Mouse (Mus musculus): Measurements from ENCODE around the gene Tgfbr3. TPM values are rescaled to one million over a fixed set of nuclear protein-coding genes. Genes with fewer than 3 reads are reported as not detected.
"Not testable (repeated sequence)": the region's sequence is repeated elsewhere in the genome, so short reads cannot be mapped to it uniquely, and the experiment has no call there.

The Tgfbr3 gene
- polyA plus RNA-seq, 1 experiment: 0.71 TPM

GRCm38 (mm10) chr5:107229037-107229436 lies 60.4 kb downstream of the Tgfbr3 start:
- Histone ChIP-seq H3K36me3 (ENCODE audit: control insufficient read depth, insufficient read depth) (no peaks in the 10 kb centered on the region), H3K4me3 (no peak overlapping the region), H3K27me3 (ENCODE audit: control insufficient read depth, insufficient read depth, insufficient read length) (peaks cover 6% of the 10 kb centered on the region), H3K4me2 (ENCODE audit: low read depth) (no peak overlapping the region), H3ac (ENCODE audit: control insufficient read depth, insufficient read length) (no peak overlapping the region), H3K79me2 (ENCODE audit: control insufficient read depth, insufficient read depth) (no peaks in the 10 kb centered on the region)
- TF ChIP-seq SRF (IDR thresholded peaks at IDR 0.05; ENCODE audit: control insufficient read depth, insufficient read length, low read depth): no peak
- TF ChIP-seq CEBPB (IDR thresholded peaks at IDR 0.05; ENCODE audit: insufficient read depth, poor library complexity, severe bottlenecking): no peak
- TF ChIP-seq TCF3 (IDR thresholded peaks at IDR 0.05; ENCODE audit: insufficient read length, low read depth): no peak
- TF ChIP-seq USF1 (IDR thresholded peaks at IDR 0.05; ENCODE audit: low read depth): no peak
- no peak for TF ChIP-seq TCF12 (IDR thresholded peaks at IDR 0.05; ENCODE audit: insufficient read depth, poor library complexity, severe bottlenecking)
- TF ChIP-seq POLR2AphosphoS2 (IDR thresholded peaks at IDR 0.05; ENCODE audit: insufficient read length, low read depth): no peak
- TF ChIP-seq E2F4 (IDR thresholded peaks at IDR 0.05; ENCODE audit: insufficient read depth): no peak
- TF ChIP-seq POLR2A (IDR thresholded peaks at IDR 0.05; ENCODE audit: insufficient read length, low read depth): no peak
- no peak for TF ChIP-seq REST (IDR thresholded peaks at IDR 0.05; ENCODE audit: insufficient read depth, insufficient read length)

GRCm38 (mm10) chr5:107227580-107227979 lies 61.8 kb downstream of the Tgfbr3 start:
- H3K4me3 ChIP-seq: no peak overlapping the region
- H3K27me3 ChIP-seq (ENCODE audit: control insufficient read depth, insufficient read depth, insufficient read length): no peaks in the 10 kb centered on the region
- H3ac ChIP-seq (ENCODE audit: control insufficient read depth, insufficient read length): no peak overlapping the region
- no peak overlapping the region for H3K4me2 ChIP-seq (ENCODE audit: low read depth)
- H3K79me2 ChIP-seq (ENCODE audit: control insufficient read depth, insufficient read depth): no peaks in the 10 kb centered on the region
- TF ChIP-seq POLR2AphosphoS2 (IDR thresholded peaks at IDR 0.05; ENCODE audit: insufficient read length, low read depth) (no peak), SRF (IDR thresholded peaks at IDR 0.05; ENCODE audit: control insufficient read depth, insufficient read length, low read depth) (no peak), TCF3 (IDR thresholded peaks at IDR 0.05; ENCODE audit: insufficient read length, low read depth) (no peak), MYOG (IDR thresholded peaks at IDR 0.05; ENCODE audit: control insufficient read depth in 1 of 3, insufficient read depth in 1 of 3, insufficient read length in 2 of 3, low read depth in 2 of 3) (no peak), USF1 (IDR thresholded peaks at IDR 0.05; ENCODE audit: low read depth) (no peak), CEBPB (IDR thresholded peaks at IDR 0.05; ENCODE audit: insufficient read depth, poor library complexity, severe bottlenecking) (no peak), MYOD1 (IDR thresholded peaks at IDR 0.05; ENCODE audit: control insufficient read depth in 1 of 3, insufficient read length in 2 of 3, low read depth in 2 of 3) (no peak), E2F4 (IDR thresholded peaks at IDR 0.05; ENCODE audit: insufficient read depth) (no peak), POLR2A (IDR thresholded peaks at IDR 0.05; ENCODE audit: insufficient read length, low read depth) (no peak), MAX (IDR thresholded peaks at IDR 0.05; ENCODE audit: low read depth) (no peak), REST (IDR thresholded peaks at IDR 0.05; ENCODE audit: insufficient read depth, insufficient read length) (no peak), TCF12 (IDR thresholded peaks at IDR 0.05; ENCODE audit: insufficient read depth, poor library complexity, severe bottlenecking) (no peak)
- H3K36me3 ChIP-seq (ENCODE audit: control insufficient read depth, insufficient read depth): no peaks in the 10 kb centered on the region

- H3K4me3 ChIP-seq: no peak overlapping the region
- no peaks in the 10 kb centered on the region for H3K79me2 ChIP-seq (ENCODE audit: control insufficient read depth, insufficient read depth)
- TF ChIP-seq E2F4 (IDR thresholded peaks at IDR 0.05; ENCODE audit: insufficient read depth) (no peak), MAX (IDR thresholded peaks at IDR 0.05; ENCODE audit: low read depth) (no peak), MYOG (IDR thresholded peaks at IDR 0.05; ENCODE audit: control insufficient read depth in 1 of 3, insufficient read depth in 1 of 3, insufficient read length in 2 of 3, low read depth in 2 of 3) (no peak), TCF3 (IDR thresholded peaks at IDR 0.05; ENCODE audit: insufficient read length, low read depth) (no peak), TCF12 (IDR thresholded peaks at IDR 0.05; ENCODE audit: insufficient read depth, poor library complexity, severe bottlenecking) (no peak), POLR2AphosphoS2 (IDR thresholded peaks at IDR 0.05; ENCODE audit: insufficient read length, low read depth) (no peak), CEBPB (IDR thresholded peaks at IDR 0.05; ENCODE audit: insufficient read depth, poor library complexity, severe bottlenecking) (no peak), MYOD1 (IDR thresholded peaks at IDR 0.05; ENCODE audit: control insufficient read depth in 1 of 3, insufficient read length in 2 of 3, low read depth in 2 of 3) (no peak), USF1 (IDR thresholded peaks at IDR 0.05; ENCODE audit: low read depth) (no peak)
- no peaks in the 10 kb centered on the region for H3K27me3 ChIP-seq (ENCODE audit: control insufficient read depth, insufficient read depth, insufficient read length)
- no peak overlapping the region for H3K4me2 ChIP-seq (ENCODE audit: low read depth)
- H3K36me3 ChIP-seq (ENCODE audit: control insufficient read depth, insufficient read depth): no peaks in the 10 kb centered on the region
- H3ac ChIP-seq (ENCODE audit: control insufficient read depth, insufficient read length): no peak overlapping the region
Observed at GRCm38 (mm10) chr5:107224820-107225417, 64.5 kb downstream of the Tgfbr3 start.

- Histone ChIP-seq H3K27me3 (ENCODE audit: control insufficient read depth, insufficient read depth, insufficient read length) (no peaks in the 10 kb centered on the region), H3K79me2 (ENCODE audit: control insufficient read depth, insufficient read depth) (no peaks in the 10 kb centered on the region), H3K4me3 (no peak overlapping the region), H3K4me2 (ENCODE audit: low read depth) (no peak overlapping the region), H3K36me3 (ENCODE audit: control insufficient read depth, insufficient read depth) (no peaks in the 10 kb centered on the region), H3ac (ENCODE audit: control insufficient read depth, insufficient read length) (no peak overlapping the region)
- no peak for TF ChIP-seq TCF12 (IDR thresholded peaks at IDR 0.05; ENCODE audit: insufficient read depth, poor library complexity, severe bottlenecking)
- no peak for TF ChIP-seq E2F4 (IDR thresholded peaks at IDR 0.05; ENCODE audit: insufficient read depth)
- TF ChIP-seq REST (IDR thresholded peaks at IDR 0.05; ENCODE audit: insufficient read depth, insufficient read length): no peak
- TF ChIP-seq POLR2AphosphoS2 (IDR thresholded peaks at IDR 0.05; ENCODE audit: insufficient read length, low read depth): no peak
- TF ChIP-seq MAX (IDR thresholded peaks at IDR 0.05; ENCODE audit: low read depth): no peak
- TF ChIP-seq MYOD1 (IDR thresholded peaks at IDR 0.05; ENCODE audit: control insufficient read depth in 1 of 3, insufficient read length in 2 of 3, low read depth in 2 of 3): no peak
- TF ChIP-seq POLR2A (IDR thresholded peaks at IDR 0.05; ENCODE audit: insufficient read length, low read depth): no peak
- no peak for TF ChIP-seq TCF3 (IDR thresholded peaks at IDR 0.05; ENCODE audit: insufficient read length, low read depth)
- TF ChIP-seq MYOG (IDR thresholded peaks at IDR 0.05; ENCODE audit: control insufficient read depth in 1 of 3, insufficient read depth in 1 of 3, insufficient read length in 2 of 3, low read depth in 2 of 3): no peak
- TF ChIP-seq CEBPB (IDR thresholded peaks at IDR 0.05; ENCODE audit: insufficient read depth, poor library complexity, severe bottlenecking): no peak
- no peak for TF ChIP-seq SRF (IDR thresholded peaks at IDR 0.05; ENCODE audit: control insufficient read depth, insufficient read length, low read depth)
- TF ChIP-seq USF1 (IDR thresholded peaks at IDR 0.05; ENCODE audit: low read depth): no peak
Observed at GRCm38 (mm10) chr5:107224151-107224550, 65.3 kb downstream of the Tgfbr3 start.

- H3K79me2 ChIP-seq (ENCODE audit: control insufficient read depth, insufficient read depth); H3K27me3 ChIP-seq (ENCODE audit: control insufficient read depth, insufficient read depth, insufficient read length); H3K36me3 ChIP-seq (ENCODE audit: control insufficient read depth, insufficient read depth); H3K4me2 ChIP-seq (ENCODE audit: low read depth); H3ac ChIP-seq (ENCODE audit: control insufficient read depth, insufficient read length); H3K4me3 ChIP-seq: not testable (repeated sequence)
Observed at GRCm38 (mm10) chr5:107223483-107223882, 65.9 kb downstream of the Tgfbr3 start.

All from myocyte (in vitro differentiated cells).